Mouse (Mus musculus): ENCODE results near the gene Cacna1c. TPM values are rescaled to one million over a fixed set of nuclear protein-coding genes. Genes with fewer than 3 reads are reported as not detected.

The Cacna1c gene
- 0.21 TPM in 1 of 2 replicates, not detected in the other for total RNA-seq (2015; ENCODE audit: low replicate concordance)
- 0.09 TPM in 1 of 2 replicates, not detected in the other for total RNA-seq (2017; ENCODE audit: low replicate concordance)

- no peak for ATAC-seq (replicated peaks; ENCODE audit: low FRiP score, poor library complexity, severe bottlenecking)
These were observed at the start of gene Cacna1c for GRCm38 (mm10) chr6:119196382-119197305. Gene Cacna1c, minus strand, starts transcription at chr6:119196418.

GRCm38 (mm10) chr6:119240871-119241705 lies 44.9 kb upstream of the Cacna1c start:
- ATAC-seq (replicated peaks; ENCODE audit: low FRiP score, poor library complexity, severe bottlenecking), result no peak

GRCm38 (mm10) chr6:119240256-119240655 lies 44.0 kb upstream of the Cacna1c start:
- no peak for ATAC-seq (replicated peaks; ENCODE audit: low FRiP score, poor library complexity, severe bottlenecking)

- no peak for ATAC-seq (replicated peaks; ENCODE audit: low FRiP score, poor library complexity, severe bottlenecking)
These were observed 43.3 kb upstream of the Cacna1c start for GRCm38 (mm10) chr6:119239341-119240005.

- ATAC-seq (replicated peaks; ENCODE audit: low FRiP score, poor library complexity, severe bottlenecking), result no peak
These were observed 41.3 kb upstream of the Cacna1c start for GRCm38 (mm10) chr6:119237427-119237989.

GRCm38 (mm10) chr6:119236241-119236640 lies 40.0 kb upstream of the Cacna1c start, which contains the start of gene Cacna2d4:
Gene Cacna2d4, plus strand, starts transcription at chr6:119236526.
- ATAC-seq (replicated peaks; ENCODE audit: low FRiP score, poor library complexity, severe bottlenecking), result no peak

GRCm38 (mm10) chr6:119235441-119235840 lies 39.2 kb upstream of the Cacna1c start:
- no peak for ATAC-seq (replicated peaks; ENCODE audit: low FRiP score, poor library complexity, severe bottlenecking)

- no peak for ATAC-seq (replicated peaks; ENCODE audit: low FRiP score, poor library complexity, severe bottlenecking)
These were observed 36.8 kb upstream of the Cacna1c start for GRCm38 (mm10) chr6:119233066-119233465.

GRCm38 (mm10) chr6:119228861-119229603 lies 32.8 kb upstream of the Cacna1c start:
- ATAC-seq (replicated peaks; ENCODE audit: low FRiP score, poor library complexity, severe bottlenecking), result no peak

GRCm38 (mm10) chr6:119227001-119227400 lies 30.8 kb upstream of the Cacna1c start:
- no peak for ATAC-seq (replicated peaks; ENCODE audit: low FRiP score, poor library complexity, severe bottlenecking)

- no peak for ATAC-seq (replicated peaks; ENCODE audit: low FRiP score, poor library complexity, severe bottlenecking)
These were observed 29.5 kb upstream of the Cacna1c start for GRCm38 (mm10) chr6:119225731-119226130.

- no peak for ATAC-seq (replicated peaks; ENCODE audit: low FRiP score, poor library complexity, severe bottlenecking)
These were observed 29.0 kb upstream of the Cacna1c start for GRCm38 (mm10) chr6:119225226-119225625.

GRCm38 (mm10) chr6:119224451-119225195 lies 28.4 kb upstream of the Cacna1c start:
- no peak for ATAC-seq (replicated peaks; ENCODE audit: low FRiP score, poor library complexity, severe bottlenecking)

GRCm38 (mm10) chr6:119220297-119220696 lies 24.1 kb upstream of the Cacna1c start:
- no peak for ATAC-seq (replicated peaks; ENCODE audit: low FRiP score, poor library complexity, severe bottlenecking)

GRCm38 (mm10) chr6:119219237-119219870 lies 23.1 kb upstream of the Cacna1c start:
- ATAC-seq (replicated peaks; ENCODE audit: low FRiP score, poor library complexity, severe bottlenecking), result no peak

- no peak for ATAC-seq (replicated peaks; ENCODE audit: low FRiP score, poor library complexity, severe bottlenecking)
These were observed 22.4 kb upstream of the Cacna1c start for GRCm38 (mm10) chr6:119218591-119218990.

GRCm38 (mm10) chr6:119217661-119218060 lies 21.4 kb upstream of the Cacna1c start:
- no peak for ATAC-seq (replicated peaks; ENCODE audit: low FRiP score, poor library complexity, severe bottlenecking)
